Mouse (Mus musculus) forebrain, postnatal 0 days (tissue): ENCODE measurements at regions not wholly inside any gene's neighbourhood (a gene's known extent, or its start where the extent isn't known, plus 50 kb on each side); places are given as distances from the start of the nearest gene placed in this dataset.

Source experiments
- ATAC-seq: fragments of 200-750 bp; cut with Nextera tagmentation; 2 replicates; pipeline ENCODE4 v1.8.0; 2017; ENCODE audit warnings: mild to moderate bottlenecking, moderate library complexity
- DNase-seq: peaks from one replicate; pipeline ENCODE4 v3.0.0-alpha.2; 2015
- H3K27ac ChIP-seq: fragments of 300-500 bp; sonication (generic); 2 replicates; pipeline ENCODE4 v1.5.1; 2014; ENCODE audit warnings: low read depth, mild to moderate bottlenecking, antibody characterized with exemption, low read length, moderate library complexity, mixed read lengths
- H3K27me3 ChIP-seq: fragments of 300-500 bp; sonication (generic); 2 replicates; pipeline ENCODE4 v1.6.1; 2014; ENCODE audit warnings: mild to moderate bottlenecking, low read length, mixed read lengths; ENCODE audit not compliant: insufficient read depth
- H3K36me3 ChIP-seq: fragments of 300-500 bp; sonication (generic); 2 replicates; pipeline ENCODE4 v1.6.1; 2014; ENCODE audit warnings: mild to moderate bottlenecking, moderate library complexity; ENCODE audit not compliant: insufficient read depth
- H3K4me1 ChIP-seq: fragments of 300-500 bp; sonication (generic); 2 replicates; pipeline ENCODE4 v1.6.1; 2014; ENCODE audit warnings: antibody characterized with exemption; ENCODE audit not compliant: insufficient read depth
- H3K4me2 ChIP-seq: fragments of 300-500 bp; sonication (generic); 2 replicates; pipeline ENCODE4 v1.6.1; 2014; ENCODE audit warnings: low read depth, mild to moderate bottlenecking, moderate library complexity
- H3K4me3 ChIP-seq: fragments of 300-500 bp; sonication (generic); 2 replicates; pipeline ENCODE4 v1.5.1; 2014; ENCODE audit warnings: low read depth, low read length, mixed read lengths
- H3K9ac ChIP-seq: fragments of 300-500 bp; sonication (generic); 2 replicates; pipeline ENCODE4 v1.6.1; 2014; ENCODE audit warnings: mild to moderate bottlenecking
- H3K9me3 ChIP-seq: fragments of 300-500 bp; sonication (generic); 2 replicates; pipeline ENCODE4 v1.6.1; 2016; ENCODE audit warnings: low read length
- CTCF ChIP-seq: sonication (generic); IDR thresholded peaks from 2 replicates; pipeline ENCODE4 v1.5.1; 2016; ENCODE audit warnings: antibody characterized with exemption, control low read depth, low read depth
- WGBS: fragments of 180-500 bp; shearing (Covaris S2); extraction: QIAGEN DNeasy Blood & Tissue Kit; methylation state at CpG from one replicate; pipeline ENCODE4 v1.1.7; 2014; 5-methylcytosine and 5-hydroxymethylcytosine counted together

DNA sequence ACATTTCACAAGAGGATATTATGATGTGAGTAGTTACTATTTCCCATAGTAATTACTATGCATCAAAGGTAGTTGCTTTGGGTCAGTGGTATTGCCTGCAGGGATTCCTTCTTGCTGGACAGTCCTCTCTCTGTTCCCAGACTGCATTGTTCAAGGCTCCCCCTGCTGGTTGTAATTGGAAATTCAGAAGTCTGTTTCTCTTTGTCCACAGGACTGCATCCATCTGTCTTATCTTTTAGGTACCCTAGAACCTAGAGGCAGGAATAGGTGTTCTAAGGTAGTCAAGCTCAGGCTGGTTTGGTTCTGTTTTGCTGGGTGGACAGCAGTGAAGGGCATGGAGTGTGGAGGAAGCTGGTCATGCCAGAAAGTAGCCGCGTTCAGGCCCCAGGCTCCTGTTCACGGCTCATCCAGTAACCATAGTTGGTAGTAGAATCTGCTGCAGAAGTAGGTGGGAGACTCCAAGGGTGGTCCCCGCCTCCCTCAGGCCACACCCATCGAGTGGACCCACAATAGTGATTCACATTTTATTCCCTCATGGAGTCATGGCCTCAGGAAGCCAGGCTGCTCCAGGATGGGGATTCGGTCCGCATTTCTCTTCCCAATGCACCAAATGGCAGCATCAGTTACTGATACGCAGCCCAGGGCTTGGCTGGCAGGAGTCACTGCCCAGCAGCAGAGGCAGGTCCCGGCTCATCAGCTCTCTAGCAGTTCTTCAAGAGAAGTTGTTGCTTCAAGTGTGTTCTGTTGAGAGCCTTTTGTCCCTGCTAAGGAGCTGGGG, 51.7 kb upstream of the Caprin1 start:
- Histone ChIP-seq H3K27me3 (no peaks in the 10 kb centered on the region), H3K9ac (no peak overlapping the region), H3K4me1 (no peaks in the 10 kb centered on the region), H3K27ac (no peak overlapping the region), H3K4me2 (no peak overlapping the region), H3K9me3 (no peaks in the 10 kb centered on the region), H3K4me3 (no peak overlapping the region), H3K36me3 (no peaks in the 10 kb centered on the region)
- WGBS = 74% methylated on average over 9 of the region's 9 CpGs
- DNase-seq = peak; percentile 47
- ATAC-seq = no peak
- TF ChIP-seq CTCF = peak; percentile 68

DNA sequence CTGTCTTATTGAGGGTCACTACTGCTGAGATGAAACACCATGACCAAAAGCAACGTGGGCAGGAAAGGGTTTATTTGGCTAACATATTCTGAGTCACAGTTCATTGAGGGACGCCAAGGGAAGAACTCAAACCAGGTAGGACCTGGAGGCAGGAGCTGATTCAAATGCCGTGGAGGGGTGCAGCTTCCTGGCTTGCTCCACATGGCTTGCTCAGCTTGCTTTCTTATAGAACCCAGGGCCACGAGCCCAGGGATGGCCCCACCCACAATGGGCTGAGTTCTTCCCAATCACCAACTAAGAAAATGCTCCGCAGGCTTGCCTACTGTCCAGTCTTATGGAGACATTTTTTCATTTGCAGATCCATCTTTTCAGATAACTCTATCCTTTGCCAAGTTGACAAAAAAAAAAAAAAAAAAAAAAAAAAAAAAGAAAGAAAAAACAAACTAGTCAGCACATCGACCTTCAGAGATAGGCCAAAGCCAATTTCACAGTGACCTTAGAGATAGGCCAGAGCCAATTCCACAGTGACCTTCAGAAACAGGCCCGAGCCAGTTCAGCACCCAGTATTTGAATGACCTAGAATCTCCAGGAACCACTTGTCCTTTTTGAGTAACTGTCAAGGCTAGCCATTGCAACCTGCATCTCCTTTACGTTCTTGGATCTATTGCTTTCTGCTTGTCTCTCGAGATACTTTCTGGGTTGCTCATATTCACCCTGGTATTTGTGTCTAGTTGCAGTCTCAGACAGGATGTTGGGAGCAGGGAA, 52.5 kb upstream of the Caprin1 start:
- no peak for DNase-seq
- no peak for TF ChIP-seq CTCF
- Histone ChIP-seq H3K9me3 (no peaks in the 10 kb centered on the region), H3K4me1 (no peaks in the 10 kb centered on the region), H3K27ac (no peak overlapping the region), H3K36me3 (no peaks in the 10 kb centered on the region), H3K4me2 (no peak overlapping the region), H3K4me3 (no peak overlapping the region), H3K27me3 (no peaks in the 10 kb centered on the region), H3K9ac (no peak overlapping the region)
- ATAC-seq = no peak
- 87% methylated on average over 9 of the region's 9 CpGs for WGBS

DNA sequence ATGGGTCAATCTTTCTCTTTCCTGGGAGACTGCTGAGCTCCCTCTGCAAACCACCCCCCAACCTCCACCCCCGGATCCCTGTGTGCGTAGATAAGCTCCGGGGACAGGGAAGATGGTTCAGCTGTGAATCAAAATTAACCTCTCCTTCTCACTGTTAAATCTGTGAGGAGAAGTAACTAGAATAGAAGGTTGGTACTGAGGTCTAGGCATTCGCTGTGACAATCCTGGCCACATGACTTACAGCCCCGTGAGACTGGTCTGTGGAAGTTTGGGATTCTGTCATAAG, 53.0 kb upstream of the Caprin1 start:
- no peak overlapping the region for H3K9ac ChIP-seq
- WGBS = 90% methylated on average over 5 of the region's 5 CpGs
- no peak overlapping the region for H3K4me2 ChIP-seq
- H3K36me3 ChIP-seq = no peaks in the 10 kb centered on the region
- H3K27me3 ChIP-seq = no peaks in the 10 kb centered on the region
- ATAC-seq (no peak), DNase-seq (no peak)
- no peak overlapping the region for H3K4me3 ChIP-seq
- TF ChIP-seq CTCF = no peak
- H3K27ac ChIP-seq = no peak overlapping the region
- H3K9me3 ChIP-seq = no peaks in the 10 kb centered on the region
- no peaks in the 10 kb centered on the region for H3K4me1 ChIP-seq

DNA sequence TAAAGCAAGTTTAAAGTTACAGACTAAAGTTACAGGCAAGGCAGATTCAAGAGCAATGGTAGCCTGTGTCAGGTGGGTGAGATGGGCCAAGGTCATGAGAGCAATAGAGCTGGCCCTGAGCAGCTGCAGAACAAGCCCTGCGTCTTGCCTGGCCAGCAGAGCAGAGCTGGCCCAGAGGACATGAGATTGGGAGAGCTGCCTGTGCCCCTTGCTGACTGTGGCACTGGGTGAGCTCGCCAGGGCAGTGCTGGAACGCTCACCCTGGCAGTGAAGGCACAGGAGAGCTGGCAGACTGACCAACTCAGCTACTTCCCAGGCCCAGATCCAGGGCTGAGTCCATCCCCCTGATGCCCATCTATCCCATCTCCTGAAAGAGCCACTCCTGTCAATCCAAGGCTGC, 53.7 kb upstream of the Caprin1 start:
- no peak for ATAC-seq

DNA sequence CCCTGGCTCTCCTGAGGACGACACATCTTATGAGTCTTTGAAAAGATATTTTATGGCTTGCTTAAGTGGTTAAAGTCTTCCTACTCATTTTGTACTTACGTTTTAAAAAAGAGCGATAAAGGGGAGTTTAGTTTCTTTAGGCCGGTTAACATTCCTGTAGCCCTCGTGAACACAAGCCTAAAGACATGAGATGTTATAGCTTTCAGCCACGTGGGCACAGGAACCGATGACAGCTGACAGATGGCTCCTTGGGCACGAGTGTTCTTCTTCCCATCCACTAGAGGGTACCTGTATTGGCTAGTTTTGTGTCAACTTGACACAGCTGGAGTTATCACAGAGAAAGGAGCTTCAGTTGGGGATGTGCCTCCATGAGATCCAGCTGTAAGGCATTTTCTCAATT, 63.8 kb upstream of the Caprin1 start:
- H3K27me3 ChIP-seq = no peaks in the 10 kb centered on the region
- H3K4me1 ChIP-seq = no peaks in the 10 kb centered on the region
- no peak overlapping the region for H3K4me3 ChIP-seq
- DNase-seq (no peak), ATAC-seq (no peak)
- no peaks in the 10 kb centered on the region for H3K9me3 ChIP-seq
- 83% methylated on average over 8 of the region's 8 CpGs for WGBS
- no peaks in the 10 kb centered on the region for H3K36me3 ChIP-seq
- no peak for TF ChIP-seq CTCF
- no peak overlapping the region for H3K27ac ChIP-seq
- no peak overlapping the region for H3K4me2 ChIP-seq
- H3K9ac ChIP-seq = no peak overlapping the region

More for the DNA sequence above, 53.7 kb upstream of the Caprin1 start:
- Histone ChIP-seq H3K36me3 (no peaks in the 10 kb centered on the region), H3K4me3 (no peak overlapping the region), H3K27ac (no peak overlapping the region), H3K4me1 (no peaks in the 10 kb centered on the region), H3K9me3 (no peaks in the 10 kb centered on the region), H3K27me3 (no peaks in the 10 kb centered on the region), H3K4me2 (no peak overlapping the region), H3K9ac (no peak overlapping the region)
- WGBS = 83% methylated on average over 3 of the region's 3 CpGs
- DNase-seq = no peak
- TF ChIP-seq CTCF = no peak

DNA sequence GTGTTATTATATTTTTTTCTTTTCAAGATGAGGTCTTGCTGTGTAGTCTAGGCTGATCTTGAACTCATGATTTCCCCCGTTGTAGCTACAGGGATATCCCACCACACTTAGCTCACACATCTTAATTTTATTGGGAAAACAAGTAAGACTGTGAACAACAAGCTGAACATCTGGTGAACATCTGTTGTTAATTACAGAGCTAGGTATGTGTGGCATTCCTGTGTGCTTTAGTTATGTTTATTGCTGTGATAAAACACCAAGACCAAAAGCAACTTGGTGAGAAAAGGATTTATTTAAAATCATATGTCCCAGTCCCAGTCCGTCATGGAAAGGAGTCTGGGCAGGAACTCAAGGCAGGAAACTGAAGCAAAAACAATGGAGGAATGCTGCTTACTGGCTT, 66.8 kb upstream of the Caprin1 start:
- Histone ChIP-seq H3K4me3 (no peak overlapping the region), H3K9ac (no peak overlapping the region), H3K4me2 (no peak overlapping the region), H3K36me3 (no peaks in the 10 kb centered on the region), H3K27me3 (no peaks in the 10 kb centered on the region), H3K27ac (no peak overlapping the region), H3K4me1 (no peaks in the 10 kb centered on the region), H3K9me3 (no peaks in the 10 kb centered on the region)
- TF ChIP-seq CTCF = no peak
- 79% methylated on average over 2 of the region's 2 CpGs for WGBS
- no peak for DNase-seq
- no peak for ATAC-seq
